Mouse (Mus musculus): ENCODE data around the gene Gm2696. TPM values are rescaled to one million over a fixed set of nuclear protein-coding genes. Genes with fewer than 3 reads are reported as not detected.
"Not testable (repeated sequence)": the region's sequence is repeated elsewhere in the genome, so short reads cannot be mapped to it uniquely, and the experiment has no call there.

Gene Gm2696
- not detected in 2 replicates for polyA plus RNA-seq (2012; rRNA removed)

- Histone ChIP-seq H3K4me3 (ENCODE audit: insufficient read depth, low read length) (no peak within 1 kb of the TSS), H3K27ac (ENCODE audit: insufficient read depth, low read length) (no peak within 1 kb of the TSS), H3K4me1 (ENCODE audit: control insufficient read depth, insufficient read depth, low read length) (no peaks in the 10 kb centered on the region)
- TF ChIP-seq POLR2A (IDR thresholded peaks at IDR 0.05; ENCODE audit: extremely low read depth, insufficient read depth, low read length), result no peak
- no peak for TF ChIP-seq CTCF (IDR thresholded peaks at IDR 0.05; ENCODE audit: extremely low read depth, insufficient read depth, low read length)
Observed at GRCm38 (mm10) chr10:77814382-77814781, at the start of gene Gm2696. Gene Gm2696 (plus strand): TSS chr10:77814682.

- Histone ChIP-seq H3K4me1 (ENCODE audit: control insufficient read depth, insufficient read depth, low read length) (no peaks in the 10 kb centered on the region), H3K27ac (ENCODE audit: insufficient read depth, low read length) (no peak overlapping the region; the same call in 1 of the 2 replicates), H3K4me3 (ENCODE audit: insufficient read depth, low read length) (no peak overlapping the region)
- TF ChIP-seq POLR2A (IDR thresholded peaks at IDR 0.05; ENCODE audit: extremely low read depth, insufficient read depth, low read length), result no peak
- no peak for TF ChIP-seq CTCF (IDR thresholded peaks at IDR 0.05; ENCODE audit: extremely low read depth, insufficient read depth, low read length)
Observed at GRCm38 (mm10) chr10:77769727-77770126, 44.8 kb upstream of the Gm2696 start.

GRCm38 (mm10) chr10:77771225-77771624, 43.3 kb upstream of the Gm2696 start, which contains the start of gene Gm3238:
Gene Gm3238 (minus strand): TSS chr10:77771325.
- H3K4me3 ChIP-seq (ENCODE audit: insufficient read depth, low read length); H3K4me1 ChIP-seq (ENCODE audit: control insufficient read depth, insufficient read depth, low read length); H3K27ac ChIP-seq (ENCODE audit: insufficient read depth, low read length): not testable (repeated sequence)

- H3K27ac ChIP-seq (ENCODE audit: insufficient read depth, low read length); H3K4me1 ChIP-seq (ENCODE audit: control insufficient read depth, insufficient read depth, low read length); H3K4me3 ChIP-seq (ENCODE audit: insufficient read depth, low read length): not testable (repeated sequence)
Observed at GRCm38 (mm10) chr10:77772142-77772541, 42.3 kb upstream of the Gm2696 start.

GRCm38 (mm10) chr10:77776844-77777243, 37.6 kb upstream of the Gm2696 start, which contains the start of gene Gm7138:
Gene Gm7138 (minus strand): TSS chr10:77776944.
- not testable (repeated sequence) for H3K4me3 ChIP-seq (ENCODE audit: insufficient read depth, low read length); H3K4me1 ChIP-seq (ENCODE audit: control insufficient read depth, insufficient read depth, low read length); H3K27ac ChIP-seq (ENCODE audit: insufficient read depth, low read length)

- not testable (repeated sequence) for H3K4me1 ChIP-seq (ENCODE audit: control insufficient read depth, insufficient read depth, low read length); H3K4me3 ChIP-seq (ENCODE audit: insufficient read depth, low read length); H3K27ac ChIP-seq (ENCODE audit: insufficient read depth, low read length)
Observed at GRCm38 (mm10) chr10:77782442-77782841, 32.0 kb upstream of the Gm2696 start, which contains the start of gene Gm3250. Gene Gm3250 (minus strand): TSS chr10:77782542.

- H3K4me3 ChIP-seq (ENCODE audit: insufficient read depth, low read length); H3K4me1 ChIP-seq (ENCODE audit: control insufficient read depth, insufficient read depth, low read length); H3K27ac ChIP-seq (ENCODE audit: insufficient read depth, low read length): not testable (repeated sequence)
Observed at GRCm38 (mm10) chr10:77783396-77783795, 31.1 kb upstream of the Gm2696 start.

- H3K4me3 ChIP-seq (ENCODE audit: insufficient read depth, low read length); H3K27ac ChIP-seq (ENCODE audit: insufficient read depth, low read length); H3K4me1 ChIP-seq (ENCODE audit: control insufficient read depth, insufficient read depth, low read length): not testable (repeated sequence)
Observed at GRCm38 (mm10) chr10:77787876-77788275, 26.6 kb upstream of the Gm2696 start, which contains the start of gene Gm7137. Gene Gm7137 (minus strand): TSS chr10:77788200.

GRCm38 (mm10) chr10:77788621-77789020, 25.9 kb upstream of the Gm2696 start:
- no peak for TF ChIP-seq CTCF (IDR thresholded peaks at IDR 0.05; ENCODE audit: extremely low read depth, insufficient read depth, low read length)
- no peak for TF ChIP-seq POLR2A (IDR thresholded peaks at IDR 0.05; ENCODE audit: extremely low read depth, insufficient read depth, low read length)
- Histone ChIP-seq H3K4me3 (ENCODE audit: insufficient read depth, low read length) (no peak overlapping the region), H3K4me1 (ENCODE audit: control insufficient read depth, insufficient read depth, low read length) (no peaks in the 10 kb centered on the region), H3K27ac (ENCODE audit: insufficient read depth, low read length) (no peak overlapping the region)

GRCm38 (mm10) chr10:77794976-77795375, 19.5 kb upstream of the Gm2696 start, which contains the start of gene Gm9639:
Gene Gm9639 (minus strand): TSS chr10:77795076.
- H3K4me1 ChIP-seq (ENCODE audit: control insufficient read depth, insufficient read depth, low read length), result no peaks in the 10 kb centered on the region
- TF ChIP-seq CTCF (IDR thresholded peaks at IDR 0.05; ENCODE audit: extremely low read depth, insufficient read depth, low read length), result no peak
- TF ChIP-seq POLR2A (IDR thresholded peaks at IDR 0.05; ENCODE audit: extremely low read depth, insufficient read depth, low read length), result no peak
- H3K27ac ChIP-seq (ENCODE audit: insufficient read depth, low read length), result no peak within 1 kb of the TSS
- H3K4me3 ChIP-seq (ENCODE audit: insufficient read depth, low read length), result no peak within 1 kb of the TSS

- Histone ChIP-seq H3K4me3 (ENCODE audit: insufficient read depth, low read length) (no peak overlapping the region), H3K4me1 (ENCODE audit: control insufficient read depth, insufficient read depth, low read length) (no peaks in the 10 kb centered on the region), H3K27ac (ENCODE audit: insufficient read depth, low read length) (no peak overlapping the region)
- TF ChIP-seq CTCF (IDR thresholded peaks at IDR 0.05; ENCODE audit: extremely low read depth, insufficient read depth, low read length) (no peak), POLR2A (IDR thresholded peaks at IDR 0.05; ENCODE audit: extremely low read depth, insufficient read depth, low read length) (no peak)
Observed at GRCm38 (mm10) chr10:77797677-77798076, 16.8 kb upstream of the Gm2696 start.

- H3K4me1 ChIP-seq (ENCODE audit: control insufficient read depth, insufficient read depth, low read length); H3K27ac ChIP-seq (ENCODE audit: insufficient read depth, low read length); H3K4me3 ChIP-seq (ENCODE audit: insufficient read depth, low read length): not testable (repeated sequence)
Observed at GRCm38 (mm10) chr10:77798164-77798920, 16.1 kb upstream of the Gm2696 start.
